Mouse (Mus musculus) inflammation-experienced regulatory T-cells, adult 16 weeks (primary cell): ENCODE results near the gene Hist1h2ap. TPM values are rescaled to one million over a fixed set of nuclear protein-coding genes. Genes with fewer than 3 reads are reported as not detected.

ENCODE experiments used
- polyA plus RNA-seq: library from polyadenylated mRNA; unstranded; fragments of 100-300 nt; shearing (Covaris generic); gene quantifications from one replicate; pipeline ENCODE4 v1.2.1, GENCODE M21; 2017

The Hist1h2ap gene
- 104 TPM for polyA plus RNA-seq

GRCm38 (mm10) chr13:21833461-21833860, at the start of gene Hist1h2ap, which contains the start of gene Hist1h2br:
Gene Hist1h2ap, minus strand, starts transcription at chr13:21833507.
Gene Hist1h2br, plus strand, starts transcription at chr13:21833743.

GRCm38 (mm10) chr13:21831418-21832394, 1.6 kb downstream of the Hist1h2ap start, which contains the start of gene Hist1h4n:
Gene Hist1h4n, minus strand, starts transcription at chr13:21832196.

GRCm38 (mm10) chr13:21811539-21811938, 21.8 kb downstream of the Hist1h2ap start, which contains the start of gene Hist1h4m:
Gene Hist1h4m, plus strand, starts transcription at chr13:21811746.

GRCm38 (mm10) chr13:21810073-21810472, 23.2 kb downstream of the Hist1h2ap start, which contains the start of the genes Hist1h2bq and Hist1h2ao:
Gene Hist1h2bq, minus strand, starts transcription at chr13:21810197.
Gene Hist1h2ao, plus strand, starts transcription at chr13:21810465.

GRCm38 (mm10) chr13:21786899-21787629, 46.2 kb downstream of the Hist1h2ap start, which contains the start of the genes Hist1h2an and Hist1h2bp:
Gene Hist1h2an, minus strand, starts transcription at chr13:21787218.
Gene Hist1h2bp, plus strand, starts transcription at chr13:21787461.

GRCm38 (mm10) chr13:21783255-21783617, 50.1 kb downstream of the Hist1h2ap start, which contains the start of gene Hist1h3i:
Gene Hist1h3i, minus strand, starts transcription at chr13:21783370.

Other genes with a start within 250 kb of the Hist1h2ap start
- not detected for gene Olfr1362, start 219.5 kb downstream of the Hist1h2ap start, polyA plus RNA-seq
- gene Olfr11, start 191.0 kb downstream of the Hist1h2ap start, polyA plus RNA-seq, result not detected
- not detected for gene Olfr1361, start 170.1 kb downstream of the Hist1h2ap start, polyA plus RNA-seq
- gene Olfr1360, start 156.1 kb downstream of the Hist1h2ap start, polyA plus RNA-seq, result not detected
- not detected for gene Olfr1359, start 135.4 kb downstream of the Hist1h2ap start, polyA plus RNA-seq
- not detected for gene Hist1h2bl, start 117.4 kb downstream of the Hist1h2ap start, polyA plus RNA-seq
- not detected for gene Hist1h2ai, start 117.1 kb downstream of the Hist1h2ap start, polyA plus RNA-seq
- not detected for gene Hist1h3h, start 115.8 kb downstream of the Hist1h2ap start, polyA plus RNA-seq
- 0.82 TPM for gene Hist1h2bm, start 111.5 kb downstream of the Hist1h2ap start, polyA plus RNA-seq
- not detected for gene Hist1h4j, start 98.4 kb downstream of the Hist1h2ap start, polyA plus RNA-seq
- 22.8 TPM for gene Hist1h4k, start 83.0 kb downstream of the Hist1h2ap start, polyA plus RNA-seq
- 3.0 TPM for gene Hist1h2ak, start 79.7 kb downstream of the Hist1h2ap start, polyA plus RNA-seq
- 2.1 TPM for gene Hist1h2bn, start 79.4 kb downstream of the Hist1h2ap start, polyA plus RNA-seq
- 4.3 TPM for gene Hist1h1b, start 52.9 kb downstream of the Hist1h2ap start, polyA plus RNA-seq
- 1.6 TPM for gene Hist1h3i, start 50.1 kb downstream of the Hist1h2ap start, polyA plus RNA-seq
- gene Hist1h2an, start 46.3 kb downstream of the Hist1h2ap start, polyA plus RNA-seq, result not detected
- not detected for gene Hist1h2bp, start 46.0 kb downstream of the Hist1h2ap start, polyA plus RNA-seq
- gene Hist1h2bq, start 23.3 kb downstream of the Hist1h2ap start, polyA plus RNA-seq, result 6.5 TPM
- not detected for gene Hist1h2ao, start 23.0 kb downstream of the Hist1h2ap start, polyA plus RNA-seq
- gene Hist1h4m, start 21.8 kb downstream of the Hist1h2ap start, polyA plus RNA-seq, result 42.3 TPM
- 3.8 TPM for gene Hist1h4n, start 1.3 kb downstream of the Hist1h2ap start, polyA plus RNA-seq
- 6.7 TPM for gene Hist1h2br, start 236 bp upstream of the Hist1h2ap start, polyA plus RNA-seq
- gene Zfp184, start 111.6 kb upstream of the Hist1h2ap start, polyA plus RNA-seq, result 0.24 TPM
- gene Pom121l2, start 147.7 kb upstream of the Hist1h2ap start, polyA plus RNA-seq, result not detected
- gene Prss16, start 176.2 kb upstream of the Hist1h2ap start, polyA plus RNA-seq, result 0.20 TPM
- gene Hist1h2ah, start 202.1 kb upstream of the Hist1h2ap start, polyA plus RNA-seq, result not detected
- gene Hist1h2bk, start 202.4 kb upstream of the Hist1h2ap start, polyA plus RNA-seq, result not detected
- gene Hist1h4i, start 207.9 kb upstream of the Hist1h2ap start, polyA plus RNA-seq, result 12.9 TPM
- 2.4 TPM for gene Hist1h2ag, start 209.4 kb upstream of the Hist1h2ap start, polyA plus RNA-seq
- 3.9 TPM for gene Hist1h2bj, start 209.7 kb upstream of the Hist1h2ap start, polyA plus RNA-seq